Mouse (Mus musculus) ES-Bruce4 (cell line): ENCODE data around the gene Egln3. TPM values are rescaled to one million over a fixed set of nuclear protein-coding genes. Genes with fewer than 3 reads are reported as not detected.

Source experiments
- H3K27ac ChIP-seq: 2 replicates; pipeline ENCODE4 v1.5.1; 2012; ENCODE audit warnings: low read length, inconsistent platforms; ENCODE audit not compliant: insufficient read depth
- H3K27me3 ChIP-seq: 2 replicates; pipeline ENCODE4 v1.6.1; 2012; ENCODE audit warnings: mild to moderate bottlenecking, low read length, inconsistent platforms; ENCODE audit not compliant: control insufficient read depth, poor library complexity, insufficient read depth, severe bottlenecking
- H3K36me3 ChIP-seq: 2 replicates; pipeline ENCODE4 v1.6.1; 2012; ENCODE audit warnings: inconsistent platforms, mild to moderate bottlenecking, low read length, moderate library complexity; ENCODE audit not compliant: control insufficient read depth, poor library complexity, insufficient read depth, severe bottlenecking
- H3K4me1 ChIP-seq: one replicate; pipeline ENCODE4 v1.8.1; 2011; ENCODE audit warnings: low read length; ENCODE audit not compliant: control insufficient read depth, insufficient read depth
- H3K4me3 ChIP-seq: 2 replicates; pipeline ENCODE4 v1.5.1; 2011; ENCODE audit warnings: low read depth, mild to moderate bottlenecking, low read length
- H3K9ac ChIP-seq: 2 replicates; pipeline ENCODE4 v1.6.1; 2012; ENCODE audit warnings: low read depth, mild to moderate bottlenecking, inconsistent platforms; ENCODE audit not compliant: poor library complexity, severe bottlenecking
- H3K9me3 ChIP-seq: replicated peaks from 2 replicates; pipeline ENCODE4 v1.6.1; 2012; ENCODE audit warnings: mild to moderate bottlenecking, low read length, inconsistent platforms; ENCODE audit not compliant: control insufficient read depth, poor library complexity, insufficient read depth, severe bottlenecking
- CTCF ChIP-seq: IDR thresholded peaks from one replicate; pipeline ENCODE4 v1.8.1; 2011; ENCODE audit warnings: low read depth, low read length
- EP300 ChIP-seq: IDR thresholded peaks from 2 replicates; pipeline ENCODE4 v1.6.1; 2011; ENCODE audit warnings: low read depth, low read length; ENCODE audit not compliant: insufficient read depth
- POLR2A ChIP-seq: IDR thresholded peaks from one replicate; pipeline ENCODE4 v1.8.1; 2011; ENCODE audit warnings: low read length; ENCODE audit not compliant: insufficient read depth
- polyA plus RNA-seq: library from polyadenylated mRNA; stranded (reverse); fragments of >200 nt; gene quantifications from 2 replicates; pipeline ENCODE4 v1.2.4, GENCODE M21; 2011; ENCODE audit warnings: low read depth; ENCODE audit not compliant: missing spikeins, insufficient read depth, insufficient read length

Egln3 gene
- 19.2 and 20.0 TPM in 2 replicates for polyA plus RNA-seq

DNA sequence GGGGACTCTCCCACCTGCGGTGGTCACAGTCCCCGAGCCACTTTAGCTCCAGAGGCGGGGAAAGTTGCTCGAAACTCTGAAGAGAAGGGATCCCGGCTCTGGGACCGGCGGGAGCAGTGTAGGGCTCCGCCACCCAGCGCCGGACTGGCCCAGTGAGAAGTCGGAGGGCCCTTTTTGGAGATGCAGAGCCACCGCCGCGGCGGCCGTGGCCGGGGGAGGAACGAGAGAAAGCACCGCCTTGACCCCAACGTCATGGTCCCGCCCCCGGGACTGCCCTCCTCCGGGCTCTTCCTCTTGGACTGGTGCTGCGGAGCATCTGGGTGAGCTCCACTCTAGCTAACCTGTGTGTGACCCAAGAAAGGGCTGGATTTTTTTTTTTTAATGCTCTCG is at the start of gene Egln3:
TSS of gene Egln3 (minus strand) at position 205 of the 390 bp plus-strand sequence.
- Histone ChIP-seq H3K36me3 (no peaks in the 10 kb centered on the region), H3K27ac (no peak within 1 kb of the TSS), H3K4me3 (peak within 1 kb of the TSS; percentile 84), H3K9me3 (no peaks in the 10 kb centered on the region), H3K4me1 (peaks cover 2% of the 10 kb centered on the region), H3K27me3 (no peaks in the 10 kb centered on the region), H3K9ac (peak within 1 kb of the TSS; percentile 36)
- no peak for TF ChIP-seq POLR2A
- TF ChIP-seq EP300, result no peak
- no peak for TF ChIP-seq CTCF

DNA sequence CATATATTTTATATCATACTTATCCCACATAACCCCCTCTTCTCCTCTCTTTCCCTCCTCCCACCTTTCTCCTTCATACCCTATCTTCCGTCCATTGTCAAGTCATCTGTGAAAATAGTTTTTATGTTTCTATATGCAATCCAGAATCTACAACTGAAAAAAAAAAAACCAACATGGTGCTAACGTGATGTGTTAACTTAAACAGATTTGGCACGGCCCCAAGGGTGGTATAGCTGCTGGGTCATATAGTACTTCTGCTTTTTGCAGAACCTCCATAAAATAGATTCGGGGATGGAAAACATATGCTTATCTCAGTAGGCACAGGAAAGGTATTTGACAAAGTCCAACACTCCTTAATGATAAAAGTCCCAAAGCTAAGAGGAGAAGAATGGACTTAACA is 49.8 kb upstream of the Egln3 start:
- Histone ChIP-seq H3K9me3 (no peaks in the 10 kb centered on the region), H3K4me1 (no peaks in the 10 kb centered on the region), H3K9ac (no peak overlapping the region), H3K36me3 (no peaks in the 10 kb centered on the region), H3K27me3 (no peaks in the 10 kb centered on the region), H3K4me3 (no peak overlapping the region), H3K27ac (no peak overlapping the region)
- TF ChIP-seq POLR2A (no peak), CTCF (no peak), EP300 (no peak)

DNA sequence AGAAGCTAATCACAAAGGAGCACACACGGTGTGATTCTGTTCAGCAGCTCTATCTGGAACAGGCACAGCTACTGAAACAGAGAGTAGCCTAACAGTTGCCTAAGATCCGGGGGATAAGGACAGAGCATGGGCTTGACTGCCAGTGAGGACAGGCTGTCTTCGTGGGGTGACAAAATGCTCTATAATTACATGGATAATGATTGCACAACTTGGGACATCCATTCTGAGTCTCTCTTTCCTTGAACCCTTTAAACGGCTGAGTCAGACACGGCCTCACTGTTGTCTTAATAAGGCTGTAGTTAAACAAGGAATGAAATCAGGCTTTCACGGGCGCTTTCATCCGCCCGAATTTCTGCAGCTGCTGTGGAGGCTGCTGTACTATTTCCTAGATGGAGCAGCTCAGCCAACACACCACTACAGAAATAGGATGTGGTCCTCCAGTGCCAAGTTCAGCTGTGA is 48.3 kb upstream of the Egln3 start:
- Histone ChIP-seq H3K4me3 (no peak overlapping the region), H3K36me3 (no peaks in the 10 kb centered on the region), H3K4me1 (no peaks in the 10 kb centered on the region), H3K27ac (no peak overlapping the region), H3K9ac (no peak overlapping the region), H3K9me3 (no peaks in the 10 kb centered on the region), H3K27me3 (no peaks in the 10 kb centered on the region)
- TF ChIP-seq POLR2A, result no peak
- TF ChIP-seq CTCF, result no peak
- TF ChIP-seq EP300, result no peak

DNA sequence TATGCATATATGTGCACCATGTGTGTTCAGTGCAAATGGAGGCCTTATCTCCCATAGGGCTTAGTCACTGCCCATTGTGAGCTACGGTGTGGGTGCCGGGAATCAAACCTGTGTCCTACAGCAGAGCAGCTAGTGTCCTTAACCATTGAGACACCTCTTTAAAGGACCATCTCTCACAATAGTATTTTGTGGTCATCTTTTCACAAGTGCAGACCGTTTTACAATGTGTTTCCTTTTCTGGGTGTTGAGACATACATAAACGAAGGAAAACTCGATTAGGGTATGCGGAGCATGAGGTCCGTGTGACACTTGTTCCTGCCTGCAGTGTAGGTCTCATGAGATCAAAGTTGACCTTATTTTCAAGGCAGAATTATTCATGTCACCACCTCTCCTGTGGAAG is 44.2 kb upstream of the Egln3 start:
- TF ChIP-seq CTCF (no peak), POLR2A (no peak), EP300 (no peak)
- H3K27ac ChIP-seq, result no peak overlapping the region
- H3K27me3 ChIP-seq, result no peaks in the 10 kb centered on the region
- no peak overlapping the region for H3K9ac ChIP-seq
- no peaks in the 10 kb centered on the region for H3K36me3 ChIP-seq
- H3K9me3 ChIP-seq, result no peaks in the 10 kb centered on the region
- H3K4me3 ChIP-seq, result no peak overlapping the region
- H3K4me1 ChIP-seq, result no peaks in the 10 kb centered on the region

DNA sequence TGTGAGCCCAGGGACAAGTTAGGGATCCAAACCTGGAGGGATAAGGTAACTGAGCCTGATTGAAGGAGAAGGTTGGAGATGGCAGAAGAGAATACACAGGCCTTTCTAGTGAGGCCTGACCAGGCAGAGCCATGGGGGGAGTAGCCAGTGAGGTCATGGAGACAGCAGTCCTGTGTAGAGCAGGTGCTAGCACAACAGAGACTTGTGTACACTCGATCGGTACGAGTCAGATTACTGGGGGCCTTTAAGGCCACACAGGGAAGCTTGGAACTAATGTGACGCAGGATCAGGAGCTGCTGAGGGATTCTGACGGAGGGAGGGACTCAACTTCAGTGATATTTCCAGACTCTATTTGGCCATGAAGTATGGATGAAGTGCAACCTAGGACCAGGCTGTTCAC is 39.5 kb upstream of the Egln3 start:
- H3K9me3 ChIP-seq, result no peaks in the 10 kb centered on the region
- H3K4me1 ChIP-seq, result no peaks in the 10 kb centered on the region
- H3K36me3 ChIP-seq, result no peaks in the 10 kb centered on the region
- no peak for TF ChIP-seq POLR2A
- no peak for TF ChIP-seq CTCF
- no peak for TF ChIP-seq EP300
- no peak overlapping the region for H3K27ac ChIP-seq
- H3K27me3 ChIP-seq, result no peaks in the 10 kb centered on the region
- no peak overlapping the region for H3K4me3 ChIP-seq
- H3K9ac ChIP-seq, result no peak overlapping the region

DNA sequence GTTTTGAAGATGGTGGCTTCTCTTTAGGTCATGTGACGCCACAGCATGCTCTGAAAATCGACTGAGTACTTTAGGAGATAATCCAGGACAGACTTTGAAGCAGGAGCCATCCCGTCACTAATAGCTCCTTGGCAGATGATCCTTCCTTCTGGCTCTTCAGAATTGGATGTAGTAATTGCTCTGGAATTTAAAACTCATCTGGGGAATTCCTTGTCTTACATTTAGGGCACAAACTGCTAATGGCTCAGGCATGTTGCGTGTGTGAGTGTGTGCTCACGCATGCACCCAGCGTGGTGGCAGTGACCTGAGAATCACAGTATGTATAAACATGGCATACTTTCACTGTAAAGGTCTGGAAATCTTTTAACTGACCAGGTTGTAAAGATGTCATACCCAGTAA is 38.3 kb upstream of the Egln3 start:
- no peak overlapping the region for H3K4me3 ChIP-seq
- H3K27ac ChIP-seq, result no peak overlapping the region
- H3K9ac ChIP-seq, result no peak overlapping the region
- H3K27me3 ChIP-seq, result no peaks in the 10 kb centered on the region
- H3K9me3 ChIP-seq, result no peaks in the 10 kb centered on the region
- no peaks in the 10 kb centered on the region for H3K36me3 ChIP-seq
- no peaks in the 10 kb centered on the region for H3K4me1 ChIP-seq
- no peak for TF ChIP-seq CTCF
- TF ChIP-seq EP300, result no peak
- TF ChIP-seq POLR2A, result no peak
